Mouse (Mus musculus): ENCODE measurements at regions not wholly inside any gene's neighbourhood (a gene's known extent, or its start where the extent isn't known, plus 50 kb on each side); places are given as distances from the start of the nearest gene placed in this dataset.
A peak's percentile ranks its signal among the peaks of the same experiment; 100 is the strongest.
"Not testable (repeated sequence)": the region's sequence is repeated elsewhere in the genome, so short reads cannot be mapped to it uniquely, and the experiment has no call there.

- no peak for ATAC-seq (ENCODE audit: extremely low read depth, insufficient number of reproducible peaks, low FRiP score, poor library complexity, severe bottlenecking)
Observed at GRCm38 (mm10) chr5:42884251-42884650, 348.7 kb upstream of the Cpeb2 start.

DNA sequence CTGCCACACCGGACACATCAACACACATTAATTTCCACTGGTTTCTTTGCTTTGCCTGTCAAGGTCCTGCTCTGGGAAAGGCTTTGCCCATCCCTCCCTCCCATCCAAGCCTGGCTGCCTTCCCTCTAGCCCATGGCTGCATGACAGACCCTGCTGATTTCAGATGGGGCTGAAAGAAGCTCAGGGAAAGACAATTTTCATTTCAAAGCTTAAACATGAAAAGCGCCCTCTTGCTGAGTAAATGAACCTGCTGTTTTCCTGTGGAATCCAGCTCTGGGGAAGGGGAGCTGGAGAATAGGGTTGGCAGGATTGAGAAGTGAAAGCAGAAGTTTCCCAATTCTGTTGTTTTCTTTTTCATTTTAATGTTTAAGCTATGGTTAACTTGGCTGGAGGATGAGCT lies 341.1 kb upstream of the Cpeb2 start:
- no peak for ATAC-seq (ENCODE audit: extremely low read depth, insufficient number of reproducible peaks, low FRiP score, poor library complexity, severe bottlenecking)

DNA sequence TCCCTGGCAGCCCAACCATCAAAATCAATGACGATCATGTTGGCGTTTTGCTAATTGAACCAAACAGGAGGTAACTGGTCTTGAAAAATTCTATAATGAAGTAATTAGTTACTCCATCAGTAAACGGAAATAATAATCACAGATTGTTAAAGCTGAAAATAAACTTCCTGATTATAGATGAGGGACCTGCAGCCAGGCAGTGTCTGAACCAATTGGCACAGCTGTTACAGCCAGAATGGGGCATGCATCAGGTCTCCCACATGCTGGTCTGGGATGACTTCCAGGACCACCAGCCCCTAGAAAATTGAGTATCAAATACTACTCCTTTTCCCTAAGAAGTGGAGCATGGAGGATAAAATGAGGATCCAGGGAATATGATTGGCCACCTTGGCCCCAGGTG lies 326.8 kb upstream of the Cpeb2 start:
- no peak for ATAC-seq (ENCODE audit: extremely low read depth, insufficient number of reproducible peaks, low FRiP score, poor library complexity, severe bottlenecking)

GRCm38 (mm10) chr5:42919328-42919727 lies 313.6 kb upstream of the Cpeb2 start:
- ATAC-seq (ENCODE audit: extremely low read depth, insufficient number of reproducible peaks, low FRiP score, poor library complexity, severe bottlenecking) = no peak

DNA sequence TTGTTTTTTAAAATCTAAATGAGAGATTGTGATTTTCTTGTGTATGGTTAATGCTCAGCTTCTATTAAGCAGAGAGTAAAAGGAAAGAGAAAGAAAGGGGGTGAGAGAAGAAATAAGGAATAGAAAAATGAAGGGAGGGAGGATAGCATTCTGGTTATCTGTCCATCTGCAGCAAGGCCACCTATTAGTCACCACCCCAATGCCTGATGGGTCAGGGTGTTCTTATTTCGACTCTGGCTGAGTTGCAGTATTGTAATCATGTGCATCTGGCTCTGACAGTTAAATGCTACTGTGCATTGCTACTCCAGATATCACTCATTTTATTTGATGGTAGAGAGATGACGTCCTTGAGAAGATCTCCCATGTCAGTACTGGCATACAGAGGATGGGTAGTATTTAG lies 300.9 kb upstream of the Cpeb2 start:
- no peak for ATAC-seq (ENCODE audit: extremely low read depth, insufficient number of reproducible peaks, low FRiP score, poor library complexity, severe bottlenecking)

DNA sequence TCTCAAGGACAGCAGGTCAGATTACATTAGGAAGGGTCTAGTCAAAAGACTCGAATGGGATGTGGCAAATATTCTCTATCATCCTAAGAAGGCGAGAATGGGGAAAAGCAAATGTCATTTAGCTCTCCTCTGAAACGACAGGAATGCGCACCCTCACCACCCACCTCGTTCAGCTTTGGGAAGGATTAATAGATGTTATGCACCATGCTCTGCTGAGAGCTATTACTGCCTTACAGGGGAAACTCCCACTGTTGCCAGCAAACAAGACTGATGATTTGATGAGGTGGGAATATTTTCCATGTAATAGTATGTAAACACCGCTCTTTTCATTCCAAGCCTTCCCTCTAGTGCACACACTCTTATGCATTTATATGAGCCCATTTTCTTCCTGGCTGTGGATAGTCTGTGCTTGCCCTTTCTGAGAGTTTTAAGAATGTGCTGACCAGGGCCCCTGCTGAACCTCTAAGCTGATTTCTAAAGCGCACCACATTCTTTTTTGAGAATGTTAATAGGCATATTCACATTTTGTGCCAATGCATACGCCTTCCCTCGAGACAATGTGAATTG lies 273.6 kb upstream of the Cpeb2 start:
- ATAC-seq (ENCODE audit: extremely low read depth, insufficient number of reproducible peaks, low FRiP score, poor library complexity, severe bottlenecking) = no peak

- not testable (repeated sequence) for ATAC-seq (ENCODE audit: extremely low read depth, insufficient number of reproducible peaks, low FRiP score, poor library complexity, severe bottlenecking)
Observed at GRCm38 (mm10) chr5:42966952-42967351, 266.0 kb upstream of the Cpeb2 start.

GRCm38 (mm10) chr5:42969209-42969608 lies 263.8 kb upstream of the Cpeb2 start:
- ATAC-seq (ENCODE audit: extremely low read depth, insufficient number of reproducible peaks, low FRiP score, poor library complexity, severe bottlenecking) = no peak

DNA sequence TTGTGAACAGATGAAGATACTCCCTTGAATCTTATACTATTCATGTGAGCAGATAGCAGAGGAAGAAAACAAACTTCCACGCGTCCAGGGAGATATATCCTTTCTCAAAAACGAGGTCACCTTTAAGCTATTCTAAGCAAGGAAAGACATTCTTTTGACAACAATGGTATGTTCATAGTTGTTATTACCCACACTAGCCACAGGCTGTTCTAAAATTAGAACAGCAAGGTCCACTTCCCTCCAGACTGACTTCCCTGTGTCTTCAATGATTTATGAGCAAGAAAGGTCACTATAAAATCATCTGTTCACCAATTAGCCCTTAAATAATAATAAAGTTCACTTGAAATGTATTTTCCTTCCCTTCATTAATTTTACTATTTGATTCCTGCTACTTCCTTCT lies 263.3 kb upstream of the Cpeb2 start:
- no peak for ATAC-seq (ENCODE audit: extremely low read depth, insufficient number of reproducible peaks, low FRiP score, poor library complexity, severe bottlenecking)

DNA sequence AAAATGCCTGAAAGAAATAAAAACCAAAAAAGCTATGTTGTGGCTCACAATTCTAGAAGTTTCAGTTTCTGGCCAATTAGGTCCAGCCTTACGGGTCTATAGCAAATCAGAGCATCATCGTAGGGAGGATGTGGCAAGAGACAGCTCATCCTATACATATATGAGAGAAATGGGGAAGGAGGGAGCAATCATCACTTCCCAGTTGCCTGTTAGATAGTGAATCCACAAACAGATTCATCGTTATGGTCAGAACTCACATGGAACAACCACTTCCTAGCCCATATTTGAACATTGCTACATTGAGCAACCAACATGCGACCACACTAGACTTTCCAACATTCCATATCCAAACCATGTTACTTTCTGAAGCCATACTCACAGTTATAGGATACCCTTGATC lies 255.9 kb upstream of the Cpeb2 start:
- ATAC-seq (ENCODE audit: extremely low read depth, insufficient number of reproducible peaks, low FRiP score, poor library complexity, severe bottlenecking) = no peak

GRCm38 (mm10) chr5:42980946-42981650 lies 251.9 kb upstream of the Cpeb2 start:
- ATAC-seq (ENCODE audit: extremely low read depth, insufficient number of reproducible peaks, low FRiP score, poor library complexity, severe bottlenecking) = no peak

- ATAC-seq (ENCODE audit: extremely low read depth, insufficient number of reproducible peaks, low FRiP score, poor library complexity, severe bottlenecking) = no peak
Observed at GRCm38 (mm10) chr5:42986203-42986602, 246.8 kb upstream of the Cpeb2 start.

- ATAC-seq (ENCODE audit: extremely low read depth, insufficient number of reproducible peaks, low FRiP score, poor library complexity, severe bottlenecking) = no peak
Observed at GRCm38 (mm10) chr5:42987710-42988466, 245.1 kb upstream of the Cpeb2 start.

GRCm38 (mm10) chr5:42989287-42989686 lies 243.7 kb upstream of the Cpeb2 start:
- no peak for ATAC-seq (ENCODE audit: extremely low read depth, insufficient number of reproducible peaks, low FRiP score, poor library complexity, severe bottlenecking)

DNA sequence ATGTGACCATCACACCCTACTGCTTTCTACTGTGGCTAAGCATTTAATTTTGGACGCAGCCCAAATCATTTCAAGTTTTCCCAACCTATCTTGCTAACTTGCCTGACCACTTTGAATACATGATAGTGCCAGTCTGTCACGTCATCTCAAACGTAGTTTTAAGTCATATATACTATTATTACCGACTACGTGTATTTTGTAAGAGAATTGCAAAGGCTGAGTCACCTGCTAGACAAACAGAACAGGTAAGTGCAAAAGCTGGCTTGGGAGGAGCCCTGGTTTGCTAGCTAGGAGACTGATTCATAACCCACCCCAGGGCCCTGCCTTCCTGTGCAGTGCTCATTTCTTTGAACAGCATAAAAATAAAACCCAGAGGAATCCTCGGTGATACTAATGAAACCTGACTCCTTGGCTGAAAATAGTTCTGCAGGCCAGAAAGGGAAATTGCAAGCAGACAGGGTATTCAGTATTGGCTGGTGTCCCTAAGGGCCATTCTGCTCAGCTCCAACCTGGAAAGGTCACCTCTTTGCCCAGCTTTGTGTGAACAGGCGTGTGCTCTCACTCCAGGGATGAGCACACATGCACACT lies 208.9 kb upstream of the Cpeb2 start:
- no peak for ATAC-seq (ENCODE audit: extremely low read depth, insufficient number of reproducible peaks, low FRiP score, poor library complexity, severe bottlenecking)

- no peak for ATAC-seq (ENCODE audit: extremely low read depth, insufficient number of reproducible peaks, low FRiP score, poor library complexity, severe bottlenecking)
Observed at GRCm38 (mm10) chr5:43031285-43031684, 201.7 kb upstream of the Cpeb2 start.

DNA sequence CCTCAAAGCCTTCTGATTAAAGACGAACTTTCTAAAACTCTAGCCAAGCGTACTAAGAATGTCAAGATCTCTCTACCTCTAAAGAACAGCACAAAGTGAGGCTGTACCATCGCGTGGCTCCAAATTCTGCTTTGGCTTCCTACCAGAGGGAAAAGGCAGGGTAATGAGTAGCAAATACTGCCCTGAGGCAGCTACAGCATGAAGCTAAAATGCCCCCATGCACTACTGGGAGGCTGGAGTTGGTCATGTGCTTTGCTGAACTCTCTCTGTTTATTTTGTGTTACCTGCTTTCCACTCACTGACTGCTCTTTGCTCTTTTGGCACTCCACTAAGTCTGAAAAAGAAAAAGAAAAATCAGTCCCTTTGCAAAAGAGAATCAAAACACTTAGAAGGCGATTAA lies 201.1 kb upstream of the Cpeb2 start:
- ATAC-seq (ENCODE audit: extremely low read depth, insufficient number of reproducible peaks, low FRiP score, poor library complexity, severe bottlenecking) = no peak

DNA sequence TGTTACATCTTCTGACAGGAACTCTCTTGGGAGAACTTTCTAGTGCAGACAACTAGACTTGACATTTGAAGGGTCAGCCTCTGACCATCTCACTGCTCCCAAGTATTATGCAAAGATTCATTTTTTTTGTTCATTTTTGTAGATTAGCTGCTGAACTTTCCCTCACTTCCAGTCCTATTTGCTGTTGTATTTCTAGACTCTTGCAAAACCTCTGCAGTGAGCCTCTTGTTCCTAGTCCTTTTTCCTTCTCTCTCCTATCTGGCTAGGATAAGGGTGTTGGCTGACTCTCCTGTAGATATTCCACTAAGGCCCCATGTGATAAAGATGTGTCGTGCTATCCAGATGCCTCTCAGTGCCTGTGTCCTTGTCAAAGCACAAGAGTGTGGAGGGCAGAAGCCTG lies 198.5 kb upstream of the Cpeb2 start:
- ATAC-seq (ENCODE audit: extremely low read depth, insufficient number of reproducible peaks, low FRiP score, poor library complexity, severe bottlenecking) = no peak

DNA sequence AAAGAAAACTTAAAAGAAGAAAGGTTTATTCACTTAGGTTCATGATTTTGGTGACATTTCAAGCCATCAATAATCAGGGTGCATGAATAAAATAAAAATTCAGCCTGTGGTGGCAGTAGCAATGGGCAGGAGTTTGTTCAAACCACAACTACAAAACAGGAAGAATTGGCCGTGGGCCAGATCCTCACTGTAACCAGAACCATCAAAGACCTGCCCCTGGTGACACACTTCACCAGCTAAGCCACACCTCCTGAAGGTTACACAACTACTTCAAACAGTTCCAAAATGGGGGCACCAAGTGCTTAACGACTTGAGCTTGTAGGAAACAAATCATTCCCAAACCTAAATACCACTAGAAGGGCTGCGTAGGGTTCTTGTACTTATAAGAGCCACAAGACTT lies 195.4 kb upstream of the Cpeb2 start:
- peak; percentile 61; the same call in 1 of the 2 replicates for ATAC-seq (ENCODE audit: extremely low read depth, insufficient number of reproducible peaks, low FRiP score, poor library complexity, severe bottlenecking)

- ATAC-seq (ENCODE audit: extremely low read depth, insufficient number of reproducible peaks, low FRiP score, poor library complexity, severe bottlenecking) = no peak
Observed at GRCm38 (mm10) chr5:43039525-43039924, 193.4 kb upstream of the Cpeb2 start.

All from neutrophil, adult 5-6 weeks (primary cell).